In genomic region chr16:84814511-84814910, GRCm38 (mm10) we compare ENCODE assay signal across 20 mouse cellular contexts. TPM values are rescaled to one million over a fixed set of nuclear protein-coding genes. Genes with fewer than 3 reads are reported as not detected.
DNase-seq lines count a peak whose midpoint lies in the region; ATAC-seq lines count a peak whose summit lies in the region.
"Had no signal": no experiment of that assay in that cellular context is flagged by ENCODE, and none has a peak within 500 bp of the region (broad histone marks: within the 10 kb centered on the region; RNA-seq: fewer than 3 reads in every experiment).

No protein-coding gene starts in this region.

- no peak overlapping the region for H3K9ac ChIP-seq in liver, embryonic 16.5 days (ENCODE audit: low read depth, low read length)
- no peak overlapping the region for H3K9ac ChIP-seq in midbrain, embryonic 14.5 days (replicated peaks; ENCODE audit: low read length)
- H3K9ac ChIP-seq in midbrain, embryonic 15.5 days = no peak overlapping the region
- H3K9ac ChIP-seq: embryonic facial prominence, embryonic 12.5 days; lung, embryonic 15.5 days had no signal

- no peak overlapping the region for H3K4me2 ChIP-seq in liver, embryonic 16.5 days (ENCODE audit: low read depth, low read length)
- no peak overlapping the region for H3K4me2 ChIP-seq in midbrain, embryonic 14.5 days (ENCODE audit: low read length)
- no peak overlapping the region for H3K4me2 ChIP-seq in midbrain, embryonic 15.5 days
- H3K4me2 ChIP-seq: embryonic facial prominence, embryonic 12.5 days; lung, embryonic 15.5 days had no signal

- no peak overlapping the region for H3K4me3 ChIP-seq in brown adipose tissue, adult 24 weeks (ENCODE audit: insufficient read depth, low read depth, low read length)
- H3K4me3 ChIP-seq in liver, embryonic 16.5 days (ENCODE audit: low read depth, low read length) = 0 out of 2 replicates have a peak overlapping the region, but pooled peaks have one; percentile 2
- H3K4me3 ChIP-seq in midbrain, embryonic 14.5 days (replicated peaks; ENCODE audit: low read depth, low read length) = no peak overlapping the region
- no peak overlapping the region for H3K4me3 ChIP-seq in midbrain, embryonic 15.5 days
- H3K4me3 ChIP-seq: embryonic facial prominence, embryonic 12.5 days; heart, embryonic 10.5 days; lung, embryonic 15.5 days had no signal

- WGBS in liver, embryonic 16.5 days (ENCODE audit: insufficient replicate concordance) = 23% methylated on average over 8 of the region's 8 CpGs
- 94% methylated on average over 8 of the region's 8 CpGs for WGBS in midbrain, embryonic 14.5 days
- 89% methylated on average over 8 of the region's 8 CpGs for WGBS in midbrain, embryonic 15.5 days

- ATAC-seq in liver, embryonic 16.5 days (ENCODE audit: low read depth) = no peak
- 0 out of 2 replicates have a peak, but pooled peaks have one; percentile 29 for ATAC-seq in monocyte, adult 5-6 weeks (replicated peaks; ENCODE audit: insufficient number of reproducible peaks, low FRiP score, low TSS enrichment, poor library complexity, severe bottlenecking)
- ATAC-seq in midbrain, embryonic 14.5 days (ENCODE audit: low FRiP score, low TSS enrichment) = no peak
- no peak for ATAC-seq in midbrain, embryonic 15.5 days (replicated peaks)
- ATAC-seq: forebrain, embryonic 16.5 days had no signal

- no peaks in the 10 kb centered on the region for H3K9me3 ChIP-seq in liver, embryonic 16.5 days (replicated peaks; ENCODE audit: control insufficient read depth, low read length)
- H3K9me3 ChIP-seq in midbrain, embryonic 14.5 days (ENCODE audit: control insufficient read depth, low read length) = no peaks in the 10 kb centered on the region
- H3K9me3 ChIP-seq in midbrain, embryonic 15.5 days = no peaks in the 10 kb centered on the region
- H3K9me3 ChIP-seq: embryonic facial prominence, embryonic 12.5 days; heart, embryonic 10.5 days; lung, embryonic 15.5 days had no signal

- H3K27me3 ChIP-seq in liver, embryonic 16.5 days (ENCODE audit: control insufficient read depth, insufficient read depth, low read depth, low read length) = no peaks in the 10 kb centered on the region
- H3K27me3 ChIP-seq in midbrain, embryonic 14.5 days (ENCODE audit: control insufficient read depth, insufficient read depth, low read length) = no peaks in the 10 kb centered on the region
- H3K27me3 ChIP-seq in midbrain, embryonic 15.5 days (replicated peaks) = no peaks in the 10 kb centered on the region
- H3K27me3 ChIP-seq: embryonic facial prominence, embryonic 12.5 days; lung, embryonic 15.5 days had no signal

- peaks cover 7% of the 10 kb centered on the region; the same call in 1 of the 2 replicates for H3K4me1 ChIP-seq in brown adipose tissue, adult 24 weeks (ENCODE audit: control insufficient read depth, insufficient read depth, insufficient read length, low read length)
- no peaks in the 10 kb centered on the region for H3K4me1 ChIP-seq in liver, embryonic 16.5 days (ENCODE audit: control insufficient read depth, low read depth, low read length)
- no peaks in the 10 kb centered on the region for H3K4me1 ChIP-seq in midbrain, embryonic 14.5 days (ENCODE audit: control insufficient read depth, insufficient read depth, low read length)
- no peaks in the 10 kb centered on the region for H3K4me1 ChIP-seq in midbrain, embryonic 15.5 days
- H3K4me1 ChIP-seq: embryonic facial prominence, embryonic 12.5 days; heart, embryonic 10.5 days; lung, embryonic 15.5 days had no signal

- DNase-seq in 416B (ENCODE audit: low read depth) = peak; percentile 80
- DNase-seq in cerebellum, postnatal 10 days = no peak
- no peak for DNase-seq in midbrain, embryonic 14.5 days
- DNase-seq: adrenal gland, postnatal 36 days; cerebellum, adult 8-10 months; gastrocnemius, postnatal 36 days; kidney, adult 2 months; kidney, postnatal 25 days; lung, postnatal 4 days; right cerebral cortex, postnatal 14 days; spleen, adult 18-20 months; thymus, adult 18-20 months had no signal

- 0 out of 2 replicates have a peak overlapping the region, but pooled peaks have one; percentile 29 for H3K27ac ChIP-seq in brown adipose tissue, adult 24 weeks (replicated peaks; ENCODE audit: low read depth, low read length)
- H3K27ac ChIP-seq in liver, embryonic 16.5 days (ENCODE audit: low read length) = no peak overlapping the region
- no peak overlapping the region for H3K27ac ChIP-seq in midbrain, embryonic 14.5 days (replicated peaks; ENCODE audit: low read depth, low read length)
- H3K27ac ChIP-seq in midbrain, embryonic 15.5 days = no peak overlapping the region
- H3K27ac ChIP-seq: embryonic facial prominence, embryonic 12.5 days; heart, embryonic 10.5 days; lung, embryonic 15.5 days had no signal

- no peaks in the 10 kb centered on the region for H3K36me3 ChIP-seq in liver, embryonic 16.5 days (ENCODE audit: control insufficient read depth, insufficient read depth)
- peaks cover 34% of the 10 kb centered on the region for H3K36me3 ChIP-seq in midbrain, embryonic 14.5 days (ENCODE audit: control insufficient read depth, insufficient read depth, low read length)
- H3K36me3 ChIP-seq in midbrain, embryonic 15.5 days (replicated peaks) = no peaks in the 10 kb centered on the region; the same call in 1 of the 2 replicates
- H3K36me3 ChIP-seq: embryonic facial prominence, embryonic 12.5 days; heart, embryonic 10.5 days; lung, embryonic 15.5 days had no signal

RNA-seq across cellular contexts. Expression of gene Gabpa, which starts 20.2 kb away (rescaled TPM):
- 45.9 and 68.9 TPM in 2 replicates for polyA plus RNA-seq in brown adipose tissue, adult 24 weeks (2012; ENCODE audit: insufficient read depth, insufficient read length, missing spikeins)
- 14.4 and 14.5 TPM in 2 replicates for polyA plus RNA-seq in liver, embryonic 16.5 days (2015; fragmentation: Nextera tagmentation; extraction: Ambion mirVana)
- 75.5 to 102 TPM (median 84.3 TPM) in 3 replicates for total RNA-seq in monocyte, adult 5-6 weeks (2017)
- polyA plus RNA-seq in midbrain, embryonic 14.5 days (2014; fragmentation: Nextera tagmentation; extraction: Ambion mirVana) = 18.4 and 24.9 TPM in 2 replicates
- polyA plus RNA-seq in midbrain, embryonic 15.5 days (2015; fragmentation: Nextera tagmentation; extraction: Ambion mirVana) = 17.5 and 18.7 TPM in 2 replicates

RNA-seq across cellular contexts. Expression of gene Atp5j, which starts 20.9 kb away (rescaled TPM):
- 659 and 718 TPM in 2 replicates for polyA plus RNA-seq in brown adipose tissue, adult 24 weeks (2012; ENCODE audit: insufficient read depth, insufficient read length, missing spikeins)
- polyA plus RNA-seq in liver, embryonic 16.5 days (2015; fragmentation: Nextera tagmentation; extraction: Ambion mirVana) = 490 and 504 TPM in 2 replicates
- 124 to 198 TPM (median 161 TPM) in 3 replicates for total RNA-seq in monocyte, adult 5-6 weeks (2017)
- polyA plus RNA-seq in midbrain, embryonic 14.5 days (2014; fragmentation: Nextera tagmentation; extraction: Ambion mirVana) = 769 and 923 TPM in 2 replicates
- polyA plus RNA-seq in midbrain, embryonic 15.5 days (2015; fragmentation: Nextera tagmentation; extraction: Ambion mirVana) = 708 and 715 TPM in 2 replicates

RNA-seq across cellular contexts. Expression of gene Jam2, which starts 40.6 kb away (rescaled TPM):
- polyA plus RNA-seq in brown adipose tissue, adult 24 weeks (2012; ENCODE audit: insufficient read depth, insufficient read length, missing spikeins) = 26.8 and 36.1 TPM in 2 replicates
- polyA plus RNA-seq in liver, embryonic 16.5 days (2015; fragmentation: Nextera tagmentation; extraction: Ambion mirVana) = 2.6 and 2.7 TPM in 2 replicates
- 0.19 TPM in 1 of 3 replicates, not detected in the others for total RNA-seq in monocyte, adult 5-6 weeks (2017)
- 25.4 and 37.7 TPM in 2 replicates for polyA plus RNA-seq in midbrain, embryonic 14.5 days (2014; fragmentation: Nextera tagmentation; extraction: Ambion mirVana)
- polyA plus RNA-seq in midbrain, embryonic 15.5 days (2015; fragmentation: Nextera tagmentation; extraction: Ambion mirVana) = 22.8 and 23.1 TPM in 2 replicates
